Comparison of ENCODE assay signal across 8 mouse cellular contexts in the genomic region with DNA sequence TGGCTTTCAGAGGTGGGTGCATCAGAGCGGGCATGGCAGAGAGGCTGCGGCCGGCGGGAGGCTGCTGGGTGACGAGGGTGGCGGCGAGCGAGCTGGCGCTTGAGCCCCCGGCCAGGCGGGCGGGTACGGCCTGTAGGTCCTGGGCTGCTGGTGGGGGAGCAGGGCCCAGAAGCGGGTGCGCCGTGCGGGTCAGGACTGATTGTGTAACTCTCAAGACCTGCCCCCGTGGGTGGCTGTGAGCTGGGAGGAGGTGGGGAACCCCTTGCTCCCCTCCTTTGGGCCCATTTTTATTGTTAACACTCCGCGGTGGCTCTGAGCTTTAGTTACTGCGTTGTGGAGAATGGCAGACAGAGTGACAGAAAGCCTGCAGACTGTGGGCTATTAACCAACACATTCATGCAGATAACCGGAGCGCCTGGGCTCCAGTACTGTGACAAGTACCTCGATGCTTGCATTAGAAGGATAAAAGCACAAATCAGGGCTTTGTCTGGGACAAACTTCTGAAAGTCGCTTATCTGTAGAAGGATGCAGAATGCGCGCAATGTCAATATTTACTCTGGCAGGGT. TPM values are rescaled to one million over a fixed set of nuclear protein-coding genes. Genes with fewer than 3 reads are reported as not detected.
DNase-seq lines count a peak whose midpoint lies in the region; ATAC-seq and TF ChIP-seq lines count a peak whose summit lies in the region.

No protein-coding gene starts in this region.

- H3K36me3 ChIP-seq in heart, embryonic 13.5 days: peaks cover 9% of the 10 kb centered on the region
- no peaks in the 10 kb centered on the region; the same call in 1 of the 2 replicates for H3K36me3 ChIP-seq in hindbrain, embryonic 11.5 days (ENCODE audit: control insufficient read depth, insufficient read depth, low read length)
- 0 out of 2 replicates have a peak, but pooled peaks cover 1% of the 10 kb centered on the region for H3K36me3 ChIP-seq in midbrain, embryonic 12.5 days

- no peak for TF ChIP-seq CTCF in Patski (IDR thresholded peaks at IDR 0.05)

- in situ Hi-C loops in Patski (cut with MboI; ENCODE audit: low pct_unique_long_range_greater_than_20kb): no loop called here

- POLR2A ChIA-PET in Patski (lab: Charles Lee): interaction anchor here (0.6 kb wide), 1 partner anchor 411 kb away, joined by 4 read pairs; no protein-coding TSS in a partner anchor

- H3K4me3 ChIP-seq in heart, embryonic 13.5 days: peak overlapping the region; percentile 96
- H3K4me3 ChIP-seq in hindbrain, embryonic 11.5 days (ENCODE audit: low read depth, low read length): peak overlapping the region; percentile 85
- peak overlapping the region; percentile 85 for H3K4me3 ChIP-seq in midbrain, embryonic 12.5 days

- intact Hi-C loops in heart, postnatal 14 days (cut with DNase I): no loop called here

- CTCF ChIA-PET in Patski (lab: Charles Lee): interaction anchor here (0.7 to 1.6 kb wide), 6 partner anchors 8 to 31 kb away, joined by 3 to 6 read pairs (median 4); no protein-coding TSS in a partner anchor

- peak overlapping the region; percentile 83 for H3K4me2 ChIP-seq in heart, embryonic 13.5 days
- peak overlapping the region; percentile 68 for H3K4me2 ChIP-seq in hindbrain, embryonic 11.5 days (replicated peaks; ENCODE audit: low read depth, low read length)
- H3K4me2 ChIP-seq in midbrain, embryonic 12.5 days (replicated peaks): peak overlapping the region; percentile 60

- H3K4me1 ChIP-seq in heart, embryonic 13.5 days: peaks cover 23% of the 10 kb centered on the region
- no peaks in the 10 kb centered on the region; the same call in 1 of the 2 replicates for H3K4me1 ChIP-seq in hindbrain, embryonic 11.5 days (replicated peaks; ENCODE audit: control insufficient read depth, insufficient read depth, low read length)
- H3K4me1 ChIP-seq in midbrain, embryonic 12.5 days: peaks cover 14% of the 10 kb centered on the region

- 1% methylated on average over 27 of the region's 27 CpGs for WGBS in heart, embryonic 13.5 days
- 4% methylated on average over 19 of the region's 27 CpGs for WGBS in hindbrain, embryonic 11.5 days
- 1% methylated on average over 26 of the region's 27 CpGs for WGBS in midbrain, embryonic 12.5 days

- DNase-seq in heart, postnatal 14 days: no peak
- no peak for DNase-seq in Patski (ENCODE audit: low read depth, low spot score)
- no peak for DNase-seq in hindbrain, embryonic 11.5 days (ENCODE audit: low spot score)
- no peak for DNase-seq in adrenal gland, postnatal 4 days (ENCODE audit: low spot score in 2 of 2)
- no peak for DNase-seq in retina, embryonic 14.5 days (ENCODE audit: low spot score)

- no peaks in the 10 kb centered on the region for H3K27me3 ChIP-seq in heart, embryonic 13.5 days (replicated peaks)
- H3K27me3 ChIP-seq in Patski: no peaks in the 10 kb centered on the region
- no peaks in the 10 kb centered on the region for H3K27me3 ChIP-seq in hindbrain, embryonic 11.5 days (ENCODE audit: control insufficient read depth, insufficient read depth, low read length)
- H3K27me3 ChIP-seq in midbrain, embryonic 12.5 days: no peaks in the 10 kb centered on the region

- ATAC-seq in heart, embryonic 13.5 days (ENCODE audit: extremely low read depth, insufficient number of reproducible peaks, low FRiP score, low TSS enrichment): peak; percentile 45; the same call in 1 of the 2 replicates
- ATAC-seq in Patski: peak; percentile 23
- ATAC-seq in hindbrain, embryonic 11.5 days (ENCODE audit: low FRiP score): peak; percentile 83
- ATAC-seq in midbrain, embryonic 12.5 days (ENCODE audit: low FRiP score, low read depth): peak; percentile 81; the same call in 1 of the 2 replicates
- ATAC-seq in cerebellum, adult (ENCODE audit: insufficient number of reproducible peaks, low FRiP score, low TSS enrichment): no peak; the same call in 1 of the 2 replicates

- H3K27ac ChIP-seq in heart, embryonic 13.5 days (replicated peaks): peak overlapping the region; percentile 81; the same call in 1 of the 2 replicates
- H3K27ac ChIP-seq in hindbrain, embryonic 11.5 days (ENCODE audit: low read depth, low read length): peak overlapping the region; percentile 94; the same call in 1 of the 2 replicates
- H3K27ac ChIP-seq in midbrain, embryonic 12.5 days (replicated peaks): peak overlapping the region; percentile 95; the same call in 1 of the 2 replicates

- no peaks in the 10 kb centered on the region for H3K9me3 ChIP-seq in heart, embryonic 13.5 days
- H3K9me3 ChIP-seq in hindbrain, embryonic 11.5 days (ENCODE audit: control insufficient read depth, low read length): no peaks in the 10 kb centered on the region
- no peaks in the 10 kb centered on the region for H3K9me3 ChIP-seq in midbrain, embryonic 12.5 days

- peak overlapping the region; percentile 90 for H3K9ac ChIP-seq in heart, embryonic 13.5 days
- peak overlapping the region; percentile 73 for H3K9ac ChIP-seq in hindbrain, embryonic 11.5 days (ENCODE audit: low read depth, low read length)
- H3K9ac ChIP-seq in midbrain, embryonic 12.5 days (replicated peaks): peak overlapping the region; percentile 78

RNA-seq across cellular contexts. Expression of gene Ttk, which starts 0.3 kb away (rescaled TPM):
- 17.1 and 18.5 TPM in 2 replicates for polyA plus RNA-seq in heart, embryonic 13.5 days (2015; fragmentation: Nextera tagmentation; extraction: Ambion mirVana)
- total RNA-seq in heart, postnatal 14 days (2021): 1 to 10 TPM; 1.1 to 4.1 TPM
- 15.9 TPM for polyA plus RNA-seq in Patski (2021)
- polyA plus RNA-seq in hindbrain, embryonic 11.5 days (2014; fragmentation: Nextera tagmentation; extraction: Ambion mirVana): 32.4 and 34.1 TPM in 2 replicates
- polyA plus RNA-seq in midbrain, embryonic 12.5 days (2016; fragmentation: Nextera tagmentation; extraction: Ambion mirVana): 34.6 and 36.8 TPM in 2 replicates
- total RNA-seq in adrenal gland, postnatal 4 days (2021): 10 to 100 TPM; 13.3 to 13.5 TPM

RNA-seq across cellular contexts. Expression of gene Elovl4, which starts 28.8 kb away (rescaled TPM):
- 2.9 and 3.6 TPM in 2 replicates for polyA plus RNA-seq in heart, embryonic 13.5 days (2015; fragmentation: Nextera tagmentation; extraction: Ambion mirVana)
- total RNA-seq in heart, postnatal 14 days (2021): under 1 TPM; 0.20 to 0.60 TPM
- polyA plus RNA-seq in Patski (2021): 3.2 TPM
- 35.2 and 44.9 TPM in 2 replicates for polyA plus RNA-seq in hindbrain, embryonic 11.5 days (2014; fragmentation: Nextera tagmentation; extraction: Ambion mirVana)
- 50.7 and 51.7 TPM in 2 replicates for polyA plus RNA-seq in midbrain, embryonic 12.5 days (2016; fragmentation: Nextera tagmentation; extraction: Ambion mirVana)
- total RNA-seq in adrenal gland, postnatal 4 days (2021): 1 to 10 TPM; 4.4 to 4.8 TPM
